Mouse (Mus musculus): Measurements from ENCODE around the gene Grid1. TPM values are rescaled to one million over a fixed set of nuclear protein-coding genes. Genes with fewer than 3 reads are reported as not detected.

The Grid1 gene
- polyA plus RNA-seq, 1 experiment from 2014 or later, result 0.07 TPM

DNA sequence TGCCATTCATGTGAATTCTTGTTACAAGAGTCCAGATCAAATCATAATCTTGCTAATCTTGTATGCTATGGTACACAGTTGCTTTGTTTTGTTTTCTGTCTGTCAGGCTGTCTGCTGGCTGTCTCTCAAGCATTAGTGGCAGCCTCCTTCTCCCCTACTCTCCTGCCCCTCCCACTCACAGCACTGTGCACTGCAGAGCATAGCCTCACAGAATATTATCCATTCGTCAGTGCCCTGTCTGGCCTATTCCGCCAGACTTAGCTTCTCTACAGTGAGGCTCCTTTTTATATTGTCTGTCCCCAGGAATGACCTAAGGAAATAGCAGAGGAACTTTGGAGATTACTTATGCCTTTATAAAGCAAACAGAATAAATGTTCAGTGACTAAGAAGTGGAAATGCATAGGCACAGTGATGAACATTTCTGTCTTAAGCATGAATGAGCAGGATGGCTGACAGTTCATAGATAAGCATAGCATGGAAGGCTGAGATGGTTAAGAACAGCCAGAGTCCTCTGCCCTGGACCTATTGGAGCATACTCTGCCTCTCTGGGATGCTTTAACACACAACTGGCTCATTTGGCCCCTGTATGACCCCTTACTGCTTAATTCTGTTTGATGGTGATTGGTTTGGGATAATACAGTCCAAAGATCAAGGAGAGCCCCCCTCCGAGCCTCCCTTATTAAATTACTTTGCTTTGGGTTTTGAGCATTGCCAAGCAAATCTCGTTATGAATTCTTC is 721.5 kb downstream of the Grid1 start:
- H3K4me2 ChIP-seq, result no peak overlapping the region
- WGBS (ENCODE audit: insufficient replicate concordance), result 53% methylated on average over 4 of the region's 4 CpGs

DNA sequence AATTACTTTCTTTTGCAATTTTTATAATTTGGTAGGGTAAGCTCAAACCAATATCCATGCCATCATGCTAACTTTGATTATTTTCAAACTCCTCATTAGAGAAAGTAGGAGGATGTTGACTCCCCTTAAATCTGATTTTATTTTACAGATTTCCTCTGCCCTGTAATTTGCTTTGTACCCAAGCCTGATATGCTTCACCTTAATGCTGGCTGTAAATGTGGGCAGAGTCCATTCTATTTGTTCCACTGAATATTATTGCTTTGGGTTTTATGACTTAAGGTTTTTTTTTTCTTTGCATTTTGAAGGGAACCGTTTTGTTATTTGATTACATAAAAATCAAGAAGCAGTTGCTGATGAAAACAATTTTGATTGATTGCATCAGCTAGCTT is 722.1 kb downstream of the Grid1 start:
- H3K9ac ChIP-seq, result no peak overlapping the region
- no peaks in the 10 kb centered on the region for H3K4me1 ChIP-seq (replicated peaks)
- no peaks in the 10 kb centered on the region for H3K27me3 ChIP-seq
- ATAC-seq (ENCODE audit: low read depth), result no peak
- 64% methylated on average over 1 of the region's 1 CpGs for WGBS (ENCODE audit: insufficient replicate concordance)
- no peak overlapping the region for H3K4me3 ChIP-seq (replicated peaks)
- H3K27ac ChIP-seq, result no peak overlapping the region
- DNase-seq, result no peak
- no peaks in the 10 kb centered on the region for H3K36me3 ChIP-seq
- H3K4me2 ChIP-seq, result no peak overlapping the region
- H3K9me3 ChIP-seq (replicated peaks), result no peaks in the 10 kb centered on the region

More for the DNA sequence above, 721.5 kb downstream of the Grid1 start:
- Histone ChIP-seq H3K27me3 (no peaks in the 10 kb centered on the region), H3K9me3 (replicated peaks) (no peaks in the 10 kb centered on the region), H3K9ac (no peak overlapping the region), H3K4me3 (replicated peaks) (no peak overlapping the region), H3K36me3 (no peaks in the 10 kb centered on the region), H3K4me1 (replicated peaks) (no peaks in the 10 kb centered on the region), H3K27ac (no peak overlapping the region)
- ATAC-seq (ENCODE audit: low read depth) (no peak), DNase-seq (no peak)

DNA sequence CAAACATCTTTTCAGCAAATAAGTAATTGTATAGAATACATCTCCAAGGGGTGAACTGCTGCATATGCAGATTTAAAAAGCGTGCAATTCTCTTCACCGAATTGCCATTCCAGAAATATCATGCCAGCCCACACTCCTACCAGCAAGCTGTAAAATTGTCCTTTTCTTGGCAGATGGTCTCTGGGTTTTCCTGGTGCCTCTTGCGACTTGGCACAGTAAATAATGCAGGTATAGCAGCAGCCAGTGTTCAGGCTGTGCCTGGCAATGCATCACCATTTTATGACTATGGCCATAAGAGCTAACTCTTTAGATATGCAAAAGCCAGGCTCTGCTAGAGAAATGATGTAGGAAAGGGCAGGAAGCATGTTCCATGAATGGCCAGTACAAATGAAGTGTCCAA is 734.4 kb downstream of the Grid1 start:
- ATAC-seq (ENCODE audit: low read depth) (no peak), DNase-seq (no peak)
- H3K9me3 ChIP-seq (replicated peaks), result no peaks in the 10 kb centered on the region
- no peak overlapping the region for H3K4me2 ChIP-seq
- H3K9ac ChIP-seq, result no peak overlapping the region
- no peak overlapping the region for H3K4me3 ChIP-seq (replicated peaks)
- H3K36me3 ChIP-seq, result no peaks in the 10 kb centered on the region
- no peaks in the 10 kb centered on the region for H3K4me1 ChIP-seq (replicated peaks)
- H3K27me3 ChIP-seq, result no peaks in the 10 kb centered on the region
- 63% methylated on average over 3 of the region's 3 CpGs for WGBS (ENCODE audit: insufficient replicate concordance)
- H3K27ac ChIP-seq, result no peak overlapping the region

DNA sequence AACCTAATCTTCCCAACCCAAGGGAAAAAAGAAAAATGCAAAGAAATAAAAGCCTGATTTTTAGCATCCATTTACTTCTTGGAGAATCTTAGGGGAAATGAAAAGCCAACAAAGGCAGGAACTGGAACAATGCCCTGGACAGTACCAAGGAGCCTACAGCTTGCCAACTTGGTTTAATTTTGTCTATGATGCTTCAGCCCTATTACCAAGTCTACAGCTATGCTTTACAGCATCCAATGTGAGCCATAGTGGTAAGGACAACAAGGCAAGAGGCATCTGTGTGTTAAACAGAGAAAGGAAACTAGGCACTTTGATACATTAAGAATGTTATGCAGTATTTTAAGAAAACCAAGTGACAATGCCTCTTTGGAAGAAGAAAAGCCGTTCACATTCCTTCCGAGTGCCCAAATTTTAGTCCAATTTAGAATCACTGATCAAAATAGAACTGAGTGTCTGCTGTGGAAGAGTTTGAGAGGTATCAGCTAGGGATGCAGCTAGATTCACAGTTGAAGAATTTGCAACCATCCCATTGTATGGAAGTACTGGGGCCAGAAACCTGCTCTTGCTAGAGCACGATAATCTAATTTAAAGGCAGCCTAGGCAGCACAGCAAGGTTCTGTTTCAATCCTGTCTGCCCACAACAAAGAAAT is 741.5 kb downstream of the Grid1 start:
- Histone ChIP-seq H3K9ac (no peak overlapping the region), H3K27ac (no peak overlapping the region), H3K4me3 (replicated peaks) (no peak overlapping the region), H3K4me1 (replicated peaks) (no peaks in the 10 kb centered on the region), H3K36me3 (no peaks in the 10 kb centered on the region), H3K27me3 (no peaks in the 10 kb centered on the region), H3K9me3 (replicated peaks) (no peaks in the 10 kb centered on the region), H3K4me2 (no peak overlapping the region)
- DNase-seq (no peak), ATAC-seq (ENCODE audit: low read depth) (no peak)
- 66% methylated on average over 3 of the region's 3 CpGs for WGBS (ENCODE audit: insufficient replicate concordance)

DNA sequence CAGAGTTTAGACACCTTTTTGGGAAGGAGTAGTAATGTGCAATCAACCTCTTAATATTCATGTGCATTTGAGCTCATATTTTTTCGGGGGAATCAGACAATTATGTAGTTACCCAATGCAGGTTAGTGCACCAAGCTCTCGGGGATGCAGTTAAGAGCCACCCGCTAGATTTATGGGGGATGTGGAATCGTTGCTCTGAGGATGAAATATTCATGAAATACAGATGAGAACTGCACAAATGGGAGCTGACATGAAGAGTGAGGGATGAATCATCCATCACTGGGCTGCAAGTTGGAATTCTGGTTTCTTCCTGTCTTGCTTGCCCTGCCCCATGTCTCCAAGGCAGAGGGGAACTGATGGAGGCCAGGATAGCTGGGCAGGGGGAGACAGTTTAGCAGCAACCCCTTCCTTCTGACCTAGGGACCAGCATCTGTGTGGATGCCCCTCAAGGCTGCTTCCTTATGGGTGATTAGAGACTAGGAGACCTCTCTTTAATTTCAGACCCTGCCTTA is 753.1 kb downstream of the Grid1 start:
- no peak overlapping the region for H3K27ac ChIP-seq
- H3K4me1 ChIP-seq (replicated peaks), result no peaks in the 10 kb centered on the region
- no peak overlapping the region for H3K4me3 ChIP-seq (replicated peaks)
- H3K36me3 ChIP-seq, result no peaks in the 10 kb centered on the region
- DNase-seq (no peak), ATAC-seq (ENCODE audit: low read depth) (no peak)
- no peaks in the 10 kb centered on the region for H3K27me3 ChIP-seq
- WGBS (ENCODE audit: insufficient replicate concordance), result 66% methylated on average over 4 of the region's 4 CpGs
- H3K9ac ChIP-seq, result no peak overlapping the region
- H3K4me2 ChIP-seq, result no peak overlapping the region
- H3K9me3 ChIP-seq (replicated peaks), result 0 out of 2 replicates have a peak, but pooled peaks cover 4% of the 10 kb centered on the region

DNA sequence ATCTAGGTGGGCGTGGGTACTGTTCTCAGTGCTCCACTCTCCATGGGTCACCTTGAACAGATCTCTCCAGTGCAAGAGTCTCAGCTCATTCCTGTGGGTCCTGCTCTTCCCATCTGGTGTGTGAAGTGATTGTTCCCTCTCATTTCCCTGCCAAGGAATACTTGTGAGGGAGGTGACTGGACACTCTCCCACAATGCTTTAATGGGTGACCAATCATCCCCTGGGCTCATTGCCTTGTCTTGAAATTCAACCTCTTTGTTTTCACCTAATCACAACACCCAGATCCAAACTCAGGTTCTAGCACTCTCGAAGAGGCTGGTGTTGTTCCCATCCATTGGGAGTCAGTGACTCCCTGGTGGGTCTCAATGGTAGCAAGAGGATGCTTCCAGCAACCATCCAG is 754.6 kb downstream of the Grid1 start:
- ATAC-seq (ENCODE audit: low read depth) (no peak), DNase-seq (no peak)
- no peak overlapping the region for H3K4me2 ChIP-seq
- no peaks in the 10 kb centered on the region for H3K27me3 ChIP-seq
- no peak overlapping the region for H3K4me3 ChIP-seq (replicated peaks)
- H3K9me3 ChIP-seq (replicated peaks), result 0 out of 2 replicates have a peak, but pooled peaks cover 4% of the 10 kb centered on the region
- no peaks in the 10 kb centered on the region for H3K4me1 ChIP-seq (replicated peaks)
- H3K9ac ChIP-seq, result no peak overlapping the region
- H3K36me3 ChIP-seq, result no peaks in the 10 kb centered on the region
- no peak overlapping the region for H3K27ac ChIP-seq
- WGBS (ENCODE audit: insufficient replicate concordance), result 32% methylated on average over 2 of the region's 2 CpGs

DNA sequence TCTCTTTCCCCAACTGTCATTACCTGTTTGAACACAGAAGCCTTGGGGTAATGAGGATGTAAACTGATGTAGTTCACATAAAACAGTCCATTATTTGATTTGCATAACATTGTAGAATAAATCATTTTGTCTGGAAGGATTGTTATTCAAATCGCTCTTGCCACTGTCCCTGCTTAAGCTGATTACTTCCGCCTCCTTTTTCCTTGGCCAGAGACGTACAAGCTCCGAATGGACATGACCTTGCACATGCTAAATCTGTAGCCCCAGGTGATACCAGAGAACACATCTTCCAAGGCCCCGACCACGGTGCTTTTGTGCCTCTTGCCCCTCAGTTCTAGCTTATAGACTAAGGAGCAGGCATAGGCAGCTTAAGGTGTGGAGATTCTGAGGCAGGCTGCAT is 755.4 kb downstream of the Grid1 start:
- no peak overlapping the region for H3K27ac ChIP-seq
- H3K27me3 ChIP-seq, result no peaks in the 10 kb centered on the region
- no peak for ATAC-seq (ENCODE audit: low read depth)
- no peaks in the 10 kb centered on the region for H3K4me1 ChIP-seq (replicated peaks)
- WGBS (ENCODE audit: insufficient replicate concordance), result 72% methylated on average over 6 of the region's 6 CpGs
- no peaks in the 10 kb centered on the region for H3K36me3 ChIP-seq
- H3K9me3 ChIP-seq (replicated peaks), result 0 out of 2 replicates have a peak, but pooled peaks cover 7% of the 10 kb centered on the region
- H3K4me2 ChIP-seq, result no peak overlapping the region
- no peak overlapping the region for H3K9ac ChIP-seq
- DNase-seq, result no peak
- no peak overlapping the region for H3K4me3 ChIP-seq (replicated peaks)

DNA sequence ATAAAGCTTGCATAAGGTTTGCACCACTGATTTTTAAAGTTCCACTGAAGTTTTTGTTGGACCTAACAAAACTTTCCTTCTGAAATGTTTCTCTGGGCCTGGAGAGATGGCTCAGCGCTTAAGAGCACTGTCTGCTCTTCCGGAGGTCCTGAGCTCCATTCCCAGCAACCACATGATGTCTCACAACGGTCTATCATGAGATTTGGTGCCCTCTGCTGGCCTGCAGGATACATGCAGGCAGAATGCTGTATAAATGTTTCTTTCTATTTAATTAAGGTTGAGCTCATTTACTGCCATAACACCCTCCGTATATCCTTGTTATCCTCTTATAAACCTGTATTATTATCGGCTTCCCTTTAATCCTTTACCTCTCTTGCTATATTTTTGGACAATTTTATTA is 805.8 kb downstream of the Grid1 start:
- no peaks in the 10 kb centered on the region for H3K9me3 ChIP-seq (replicated peaks)
- H3K27ac ChIP-seq, result no peak overlapping the region
- ATAC-seq (ENCODE audit: low read depth), result no peak
- no peaks in the 10 kb centered on the region for H3K27me3 ChIP-seq
- no peak overlapping the region for H3K4me2 ChIP-seq
- whole genome bisulfite sequencing (ENCODE audit: insufficient replicate concordance), result 69% methylated on average over 5 of the region's 5 CpGs
- no peaks in the 10 kb centered on the region for H3K36me3 ChIP-seq
- no peak for DNase-seq
- no peak overlapping the region for H3K9ac ChIP-seq
- H3K4me1 ChIP-seq (replicated peaks), result no peaks in the 10 kb centered on the region
- H3K4me3 ChIP-seq (replicated peaks), result no peak overlapping the region

MicroRNA genes within 50 kb of the gene (microRNA counts, 519-probe panel; counts per million panel counts)
- microRNA mmu-miR-346, result 114 counts per million

Small RNA genes lying within 50 kb of the gene (microRNA-seq; reads per million reads assigned to microRNA genes)
- 37.9 reads per million, percentile 41 among the genes with 10 or more reads in this experiment for gene Mir346

Other genes starting within 250 kb of the Grid1 start
- gene Ldb3, start 231.4 kb upstream of the Grid1 start, polyA plus RNA-seq (2015; fragmentation: Nextera tagmentation; extraction: Ambion mirVana), result 0.54 and 0.59 TPM in 2 replicates
- not detected in 2 replicates for gene Opn4, start 220.0 kb upstream of the Grid1 start, polyA plus RNA-seq (2015; fragmentation: Nextera tagmentation; extraction: Ambion mirVana)
- 24.9 and 30.0 TPM in 2 replicates for gene Wapl, start 146.2 kb upstream of the Grid1 start, polyA plus RNA-seq (2015; fragmentation: Nextera tagmentation; extraction: Ambion mirVana)